Mouse (Mus musculus): Measurements from ENCODE around the gene Dgkg. TPM values are rescaled to one million over a fixed set of nuclear protein-coding genes. Genes with fewer than 3 reads are reported as not detected.

Dgkg gene
- polyA plus RNA-seq, 1 experiment from 2014 or later, result 0.20 TPM

GRCm38 (mm10) chr16:22466381-22466780, 190.6 kb downstream of the Dgkg start:
- Histone ChIP-seq H3K4me3 (no peak overlapping the region), H3K4me1 (no peaks in the 10 kb centered on the region), H3K36me3 (no peaks in the 10 kb centered on the region), H3K27ac (no peak overlapping the region), H3K9me3 (no peaks in the 10 kb centered on the region), H3K4me2 (replicated peaks) (no peak overlapping the region), H3K9ac (no peak overlapping the region), H3K27me3 (replicated peaks) (no peaks in the 10 kb centered on the region)
- no peak for ATAC-seq (ENCODE audit: low FRiP score, low read depth)
- WGBS, result 79% methylated on average over 11 of the region's 11 CpGs

GRCm38 (mm10) chr16:22462220-22462619, 194.8 kb downstream of the Dgkg start:
- no peaks in the 10 kb centered on the region for H3K9me3 ChIP-seq
- no peak overlapping the region for H3K9ac ChIP-seq
- H3K27me3 ChIP-seq (replicated peaks), result no peaks in the 10 kb centered on the region
- H3K36me3 ChIP-seq, result no peaks in the 10 kb centered on the region
- WGBS, result 85% methylated on average over 3 of the region's 3 CpGs
- ATAC-seq (ENCODE audit: low FRiP score, low read depth), result no peak
- H3K4me3 ChIP-seq, result no peak overlapping the region
- H3K27ac ChIP-seq, result no peak overlapping the region
- H3K4me1 ChIP-seq, result no peaks in the 10 kb centered on the region
- H3K4me2 ChIP-seq (replicated peaks), result no peak overlapping the region

GRCm38 (mm10) chr16:22461728-22462127, 195.3 kb downstream of the Dgkg start:
- Histone ChIP-seq H3K27ac (no peak overlapping the region), H3K27me3 (replicated peaks) (no peaks in the 10 kb centered on the region; the same call in 1 of the 2 replicates), H3K4me3 (no peak overlapping the region), H3K36me3 (no peaks in the 10 kb centered on the region), H3K9me3 (no peaks in the 10 kb centered on the region), H3K4me2 (replicated peaks) (no peak overlapping the region), H3K4me1 (no peaks in the 10 kb centered on the region), H3K9ac (no peak overlapping the region)
- ATAC-seq (ENCODE audit: low FRiP score, low read depth), result no peak
- WGBS, result 79% methylated on average over 6 of the region's 6 CpGs

- Histone ChIP-seq H3K4me1 (no peaks in the 10 kb centered on the region), H3K27ac (no peak overlapping the region), H3K4me2 (replicated peaks) (no peak overlapping the region), H3K9me3 (no peaks in the 10 kb centered on the region), H3K27me3 (replicated peaks) (no peaks in the 10 kb centered on the region; the same call in 1 of the 2 replicates), H3K4me3 (no peak overlapping the region), H3K9ac (no peak overlapping the region), H3K36me3 (no peaks in the 10 kb centered on the region)
- 71% methylated on average over 1 of the region's 1 CpGs for WGBS
- ATAC-seq (ENCODE audit: low FRiP score, low read depth), result no peak
These were observed 196.1 kb downstream of the Dgkg start for GRCm38 (mm10) chr16:22460960-22461359.

GRCm38 (mm10) chr16:22452082-22452481, 204.9 kb downstream of the Dgkg start:
- H3K9ac ChIP-seq, result no peak overlapping the region
- H3K4me1 ChIP-seq, result no peaks in the 10 kb centered on the region
- 90% methylated on average over 9 of the region's 9 CpGs for WGBS
- no peak for ATAC-seq (ENCODE audit: low FRiP score, low read depth)
- no peak overlapping the region for H3K27ac ChIP-seq
- H3K4me2 ChIP-seq (replicated peaks), result no peak overlapping the region
- H3K27me3 ChIP-seq (replicated peaks), result no peaks in the 10 kb centered on the region; the same call in 1 of the 2 replicates
- H3K36me3 ChIP-seq, result no peaks in the 10 kb centered on the region
- H3K4me3 ChIP-seq, result no peak overlapping the region
- H3K9me3 ChIP-seq, result no peaks in the 10 kb centered on the region

- Histone ChIP-seq H3K36me3 (no peaks in the 10 kb centered on the region), H3K27ac (no peak overlapping the region), H3K4me1 (no peaks in the 10 kb centered on the region), H3K4me3 (no peak overlapping the region), H3K27me3 (replicated peaks) (0 out of 2 replicates have a peak, but pooled peaks cover 3% of the 10 kb centered on the region), H3K4me2 (replicated peaks) (no peak overlapping the region), H3K9ac (no peak overlapping the region), H3K9me3 (no peaks in the 10 kb centered on the region)
- WGBS, result 87% methylated on average over 6 of the region's 6 CpGs
- no peak for ATAC-seq (ENCODE audit: low FRiP score, low read depth)
These were observed 208.9 kb downstream of the Dgkg start for GRCm38 (mm10) chr16:22448093-22448492.

- Histone ChIP-seq H3K9ac (no peak overlapping the region), H3K27ac (no peak overlapping the region), H3K27me3 (replicated peaks) (peaks cover 27% of the 10 kb centered on the region), H3K4me3 (no peak overlapping the region), H3K4me2 (replicated peaks) (no peak overlapping the region), H3K36me3 (no peaks in the 10 kb centered on the region), H3K9me3 (no peaks in the 10 kb centered on the region), H3K4me1 (peaks cover 7% of the 10 kb centered on the region; the same call in 1 of the 2 replicates)
- ATAC-seq (ENCODE audit: low FRiP score, low read depth), result no peak
- 74% methylated on average over 6 of the region's 6 CpGs for WGBS
These were observed 212.2 kb downstream of the Dgkg start for GRCm38 (mm10) chr16:22444786-22445185.

GRCm38 (mm10) chr16:22442202-22442601, 214.8 kb downstream of the Dgkg start:
- Histone ChIP-seq H3K9ac (no peak overlapping the region), H3K27me3 (replicated peaks) (peaks cover 35% of the 10 kb centered on the region), H3K4me1 (peaks cover 14% of the 10 kb centered on the region), H3K4me2 (replicated peaks) (no peak overlapping the region), H3K36me3 (no peaks in the 10 kb centered on the region), H3K9me3 (no peaks in the 10 kb centered on the region), H3K4me3 (no peak overlapping the region), H3K27ac (no peak overlapping the region)
- no peak for ATAC-seq (ENCODE audit: low FRiP score, low read depth)
- WGBS, result 25% methylated on average over 7 of the region's 7 CpGs

GRCm38 (mm10) chr16:22441317-22441716, 215.7 kb downstream of the Dgkg start:
- H3K9ac ChIP-seq, result no peak overlapping the region
- peaks cover 44% of the 10 kb centered on the region for H3K27me3 ChIP-seq (replicated peaks)
- no peaks in the 10 kb centered on the region for H3K36me3 ChIP-seq
- no peak for ATAC-seq (ENCODE audit: low FRiP score, low read depth)
- H3K9me3 ChIP-seq, result no peaks in the 10 kb centered on the region
- WGBS, result 85% methylated on average over 4 of the region's 4 CpGs
- no peak overlapping the region for H3K27ac ChIP-seq
- peaks cover 14% of the 10 kb centered on the region for H3K4me1 ChIP-seq
- H3K4me2 ChIP-seq (replicated peaks), result no peak overlapping the region
- H3K4me3 ChIP-seq, result no peak overlapping the region

GRCm38 (mm10) chr16:22440269-22440668, 216.8 kb downstream of the Dgkg start:
- H3K27ac ChIP-seq, result no peak overlapping the region
- no peak for ATAC-seq (ENCODE audit: low FRiP score, low read depth)
- H3K9me3 ChIP-seq, result no peaks in the 10 kb centered on the region
- no peaks in the 10 kb centered on the region for H3K36me3 ChIP-seq
- peak overlapping the region; percentile 74 for H3K4me3 ChIP-seq
- peaks cover 50% of the 10 kb centered on the region for H3K27me3 ChIP-seq (replicated peaks)
- peak overlapping the region; percentile 29; the same call in 1 of the 2 replicates for H3K9ac ChIP-seq
- WGBS, result under 1% methylated on average over 18 of the region's 18 CpGs
- H3K4me2 ChIP-seq (replicated peaks), result peak overlapping the region; percentile 100
- peaks cover 14% of the 10 kb centered on the region for H3K4me1 ChIP-seq

- peak within 1 kb of the TSS; percentile 70 for H3K9ac ChIP-seq
- H3K9me3 ChIP-seq, result no peaks in the 10 kb centered on the region
- peaks cover 56% of the 10 kb centered on the region for H3K27me3 ChIP-seq (replicated peaks)
- H3K4me1 ChIP-seq, result peaks cover 19% of the 10 kb centered on the region
- H3K36me3 ChIP-seq, result no peaks in the 10 kb centered on the region
- peak; percentile 99 for ATAC-seq (ENCODE audit: low FRiP score, low read depth)
- no peak within 1 kb of the TSS for H3K27ac ChIP-seq
- H3K4me2 ChIP-seq (replicated peaks), result peak within 1 kb of the TSS; percentile 100
- WGBS, result under 1% methylated on average over 63 of the region's 63 CpGs
- H3K4me3 ChIP-seq, result peak within 1 kb of the TSS; percentile 74
These were observed 217.4 kb downstream of the Dgkg start, which contains the start of gene Etv5 for GRCm38 (mm10) chr16:22439499-22440177. Gene Etv5, minus strand, starts transcription at chr16:22439719.

GRCm38 (mm10) chr16:22438441-22439373, 218.3 kb downstream of the Dgkg start:
- WGBS, result under 1% methylated on average over 59 of the region's 59 CpGs
- peaks cover 57% of the 10 kb centered on the region for H3K27me3 ChIP-seq (replicated peaks)
- peak overlapping the region; percentile 74 for H3K4me3 ChIP-seq
- H3K9ac ChIP-seq, result peak overlapping the region; percentile 70
- H3K9me3 ChIP-seq, result no peaks in the 10 kb centered on the region
- H3K27ac ChIP-seq, result no peak overlapping the region
- peak overlapping the region; percentile 100 for H3K4me2 ChIP-seq (replicated peaks)
- peak; percentile 48 for ATAC-seq (ENCODE audit: low FRiP score, low read depth)
- peaks cover 28% of the 10 kb centered on the region for H3K4me1 ChIP-seq
- H3K36me3 ChIP-seq, result no peaks in the 10 kb centered on the region
